Mouse (Mus musculus): Measurements from ENCODE around the gene Hspd1.
A peak's percentile ranks its signal among the peaks of the same experiment; 100 is the strongest.
"Not testable (repeated sequence)": the region's sequence is repeated elsewhere in the genome, so short reads cannot be mapped to it uniquely, and the experiment has no call there.

Gene Hspd1

DNA sequence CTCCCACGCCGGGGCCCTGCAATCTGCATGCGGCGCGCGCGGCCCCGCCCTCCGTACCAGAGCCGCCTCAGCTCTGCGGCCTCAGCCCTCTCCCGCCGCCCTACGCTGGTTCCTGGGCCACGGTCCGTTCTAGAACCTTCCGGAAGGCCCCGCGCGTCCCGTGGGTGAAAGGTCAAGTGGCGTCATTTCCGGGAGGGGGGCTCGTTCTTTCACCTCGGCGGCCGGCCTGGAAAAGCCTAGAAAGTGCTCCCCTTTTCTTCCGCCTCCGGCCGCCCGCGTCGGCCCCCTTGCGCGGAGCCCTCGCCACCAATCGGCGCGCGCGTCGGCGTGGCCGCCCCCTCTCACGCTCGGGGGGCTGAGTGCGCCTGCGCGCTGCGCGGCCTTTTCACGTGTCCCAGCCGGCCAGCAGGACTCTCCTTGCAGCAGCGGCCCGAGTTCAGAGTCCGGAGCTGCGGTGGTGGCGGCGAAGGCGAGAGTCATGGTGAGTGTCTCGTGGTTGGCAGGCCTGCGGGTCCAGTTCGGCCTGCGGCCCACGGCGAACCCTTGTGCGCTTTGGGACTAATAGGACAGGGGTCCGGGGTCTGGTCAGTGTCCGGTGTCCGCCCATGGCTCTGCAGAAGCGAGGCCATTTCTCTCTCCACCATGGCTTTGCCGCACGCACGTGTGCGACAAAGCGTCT, at the start of gene Hspd1, which contains the start of gene Hspe1:
Gene Hspd1, minus strand, starts transcription at position 312 of the 679 bp plus-strand sequence.
Gene Hspe1, plus strand, starts transcription at position 201 of the 679 bp plus-strand sequence.
- DNase-seq (ENCODE audit: low spot score): peak; percentile 98

DNA sequence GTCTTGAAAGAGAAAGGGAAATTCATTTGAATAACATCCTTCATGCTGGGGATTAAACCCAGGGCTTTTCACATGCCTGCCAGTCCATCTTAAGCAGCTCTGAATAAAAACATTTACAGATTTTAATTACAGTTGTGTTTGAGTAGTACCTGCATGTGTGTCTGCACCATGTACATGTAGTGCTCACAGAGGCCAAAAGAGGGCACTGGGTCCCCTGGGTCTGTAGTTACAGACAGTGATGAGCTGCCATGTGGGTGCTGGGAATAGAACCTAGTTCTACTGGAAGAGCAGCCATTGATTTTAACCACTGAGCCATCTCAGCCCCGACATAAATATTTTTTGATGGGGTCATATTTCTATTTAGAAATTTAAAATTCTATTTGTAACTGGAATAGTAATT, 47.8 kb upstream of the Hspd1 start:
- no peak for DNase-seq (ENCODE audit: low spot score)

DNA sequence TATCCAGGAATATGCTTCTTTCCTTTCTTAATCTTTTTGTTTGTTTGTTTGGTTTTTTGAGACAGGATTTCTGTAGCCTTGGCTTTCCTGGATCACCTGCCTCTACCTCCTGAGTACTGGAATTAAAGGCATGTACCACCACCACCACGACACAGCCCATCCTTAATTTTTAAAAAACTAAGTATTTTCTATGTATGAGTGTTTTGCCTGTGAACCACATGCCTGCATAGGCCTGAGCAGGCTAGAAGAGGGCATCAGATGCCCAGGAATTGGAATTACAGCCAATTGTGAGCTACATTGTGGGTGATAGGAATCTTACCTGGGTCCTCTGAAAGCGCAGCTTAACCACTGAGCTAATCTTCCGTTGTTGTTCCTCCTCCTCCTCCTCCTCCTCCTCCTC, 46.3 kb upstream of the Hspd1 start:
- no peak for DNase-seq (ENCODE audit: low spot score)

GRCm38 (mm10) chr1:55133173-55133572, 45.1 kb upstream of the Hspd1 start:
- DNase-seq (ENCODE audit: low spot score): no peak

GRCm38 (mm10) chr1:55132308-55132707, 44.3 kb upstream of the Hspd1 start:
- DNase-seq (ENCODE audit: low spot score): no peak

GRCm38 (mm10) chr1:55131424-55132014, 43.5 kb upstream of the Hspd1 start:
- peak; percentile 67 for DNase-seq (ENCODE audit: low spot score)

DNA sequence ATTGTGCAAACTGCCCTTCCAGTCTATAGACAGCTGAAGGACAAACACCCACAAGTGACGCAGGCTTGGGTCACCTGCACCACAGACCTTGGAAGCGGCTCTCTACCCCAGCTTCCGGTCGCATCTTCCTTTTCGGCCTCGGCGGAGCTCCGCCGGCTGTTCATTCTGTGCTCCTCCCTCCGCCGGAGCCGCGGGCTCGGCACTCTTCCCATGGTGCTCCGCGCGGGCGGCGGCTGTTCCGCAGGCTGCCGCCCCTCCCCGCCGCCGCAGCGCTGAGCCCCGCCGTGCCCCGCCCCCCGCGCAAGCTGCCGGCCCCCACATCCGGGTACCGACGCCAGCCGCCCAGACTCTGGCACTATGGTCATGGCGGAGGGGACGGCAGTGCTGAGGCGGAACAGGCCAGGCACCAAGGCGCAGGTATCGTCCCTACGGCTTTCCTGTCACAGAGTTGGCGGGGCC, 42.9 kb upstream of the Hspd1 start, which contains the start of gene Mob4:
Gene Mob4, plus strand, starts transcription at position 289 of the 459 bp plus-strand sequence.
- peak; percentile 98 for DNase-seq (ENCODE audit: low spot score)

DNA sequence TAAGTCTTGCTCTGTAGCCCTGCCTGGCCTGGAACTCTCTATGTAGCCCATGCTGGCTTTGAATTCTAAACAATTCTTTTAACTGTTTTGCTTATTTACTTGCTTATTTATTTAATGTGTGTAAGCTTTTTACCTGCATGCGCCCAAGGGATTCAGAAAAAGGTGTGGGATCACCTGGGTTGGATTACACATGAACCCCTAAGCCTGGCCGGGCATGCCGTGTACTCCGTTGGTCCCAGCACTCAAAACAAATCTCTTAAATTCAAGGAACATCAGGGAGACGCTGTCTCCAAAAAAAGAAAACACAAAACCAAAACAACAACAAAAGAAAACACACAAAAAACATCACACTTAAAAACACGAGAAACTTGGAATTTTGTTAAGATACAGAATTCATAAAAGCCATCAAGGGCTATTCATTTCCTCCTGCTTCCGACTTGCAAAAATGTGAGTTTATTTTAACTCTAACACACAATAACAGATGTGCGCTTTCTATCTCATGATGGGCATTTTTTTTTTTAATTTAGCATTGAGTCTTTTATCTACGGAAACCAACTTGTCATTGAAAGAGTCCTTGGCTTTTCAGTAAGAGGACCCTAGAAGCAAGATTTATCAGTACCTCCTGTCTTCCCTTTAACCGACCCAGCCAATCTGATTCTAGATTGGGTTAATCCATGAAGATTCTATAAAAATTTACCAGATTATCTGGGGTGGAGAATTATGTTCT, 42.3 kb upstream of the Hspd1 start:
- DNase-seq (ENCODE audit: low spot score): no peak

DNA sequence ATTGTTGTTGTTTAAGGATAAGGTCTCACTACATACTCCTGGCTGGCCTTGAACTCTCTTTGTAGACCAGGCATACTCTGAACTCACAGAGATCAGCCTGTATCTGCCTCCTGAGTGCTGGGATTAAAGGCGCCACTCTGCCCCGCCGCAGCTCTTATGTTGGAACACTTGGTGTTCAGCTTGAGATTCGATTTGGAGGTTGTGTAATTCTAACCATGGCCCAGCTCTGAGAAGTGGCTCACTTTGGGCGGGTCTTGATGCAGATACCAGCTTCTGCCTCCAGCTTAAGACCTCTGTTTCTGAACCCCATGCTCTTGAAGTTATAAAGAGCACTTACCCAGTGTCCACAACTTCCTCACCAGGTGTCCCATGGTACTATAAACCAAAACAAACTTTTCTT, 41.7 kb upstream of the Hspd1 start:
- no peak for DNase-seq (ENCODE audit: low spot score)

GRCm38 (mm10) chr1:55124136-55124535, 36.1 kb upstream of the Hspd1 start:
- not testable (repeated sequence) for DNase-seq (ENCODE audit: low spot score)

DNA sequence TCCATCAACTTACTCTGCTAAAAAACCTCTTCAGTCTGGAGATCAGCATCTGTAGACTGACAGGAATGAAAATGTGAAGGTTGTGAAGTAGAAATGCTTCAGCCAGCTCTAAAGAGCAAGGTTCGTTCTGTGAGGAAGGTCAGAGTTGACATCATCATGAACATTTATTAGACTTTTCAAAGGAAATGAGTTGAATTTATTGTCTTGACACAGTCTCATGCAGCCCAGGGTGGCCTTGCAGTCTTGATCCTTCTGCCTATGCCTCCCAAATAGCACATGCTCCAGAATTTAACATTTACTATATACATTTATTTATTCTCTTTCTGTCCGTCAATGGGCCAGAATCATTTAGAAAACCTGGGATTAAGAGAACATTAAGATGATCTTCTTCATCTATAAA, 35.5 kb upstream of the Hspd1 start:
- DNase-seq (ENCODE audit: low spot score): no peak

DNA sequence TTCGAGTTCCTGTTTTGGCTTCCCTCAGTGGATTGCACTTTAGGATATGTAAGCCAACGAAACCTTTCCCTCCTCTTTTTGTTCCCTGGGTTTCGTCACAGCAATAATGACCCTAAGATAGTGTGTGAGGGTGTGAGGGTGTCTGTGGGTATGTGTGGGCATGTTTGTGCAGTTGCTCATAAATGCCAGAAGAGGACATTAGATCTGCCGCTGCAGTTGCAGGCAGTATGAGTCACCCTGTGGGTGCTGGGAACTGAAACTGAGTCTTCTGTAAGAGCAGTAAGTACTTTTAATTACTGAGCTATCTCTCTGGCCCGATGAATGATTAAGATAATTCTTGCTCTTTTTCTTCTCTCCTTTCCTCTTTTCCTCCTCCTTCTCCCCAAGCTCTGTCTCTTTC, 35.0 kb upstream of the Hspd1 start:
- DNase-seq (ENCODE audit: low spot score): no peak

DNA sequence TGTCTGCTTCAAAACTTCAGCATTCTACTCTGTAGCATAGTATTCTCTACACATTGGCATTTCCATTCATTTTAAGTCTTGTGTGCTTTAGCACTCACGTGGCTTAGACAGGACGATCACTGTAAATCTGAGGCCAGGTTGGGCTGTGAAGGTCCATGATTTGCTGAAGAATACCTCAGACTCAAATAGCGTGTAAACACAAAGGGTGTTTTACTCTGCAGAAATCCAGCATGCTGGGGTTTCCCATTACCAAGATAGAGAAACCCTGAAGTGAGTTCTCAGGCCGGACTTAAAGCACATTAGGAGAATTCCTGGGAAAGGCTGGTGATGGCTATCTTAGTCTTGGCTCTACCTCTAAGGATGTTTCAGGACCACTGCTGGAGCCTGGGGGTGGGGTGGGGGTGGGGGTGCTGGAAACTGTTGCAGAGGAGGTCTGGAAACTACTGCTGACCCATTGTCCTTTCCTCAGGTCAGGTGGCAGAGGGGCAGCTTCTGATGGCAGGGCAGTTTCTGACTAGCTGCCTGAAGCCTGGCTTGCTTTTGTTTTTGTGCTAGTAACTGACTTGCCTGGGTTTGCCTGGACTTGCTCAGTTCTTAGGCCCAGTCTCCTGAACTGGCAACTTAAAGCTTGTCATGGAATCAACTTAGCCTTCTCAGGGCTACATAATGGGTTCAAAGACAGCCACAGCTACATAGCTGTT, 21.2 kb upstream of the Hspd1 start:
- DNase-seq (ENCODE audit: low spot score): no peak

DNA sequence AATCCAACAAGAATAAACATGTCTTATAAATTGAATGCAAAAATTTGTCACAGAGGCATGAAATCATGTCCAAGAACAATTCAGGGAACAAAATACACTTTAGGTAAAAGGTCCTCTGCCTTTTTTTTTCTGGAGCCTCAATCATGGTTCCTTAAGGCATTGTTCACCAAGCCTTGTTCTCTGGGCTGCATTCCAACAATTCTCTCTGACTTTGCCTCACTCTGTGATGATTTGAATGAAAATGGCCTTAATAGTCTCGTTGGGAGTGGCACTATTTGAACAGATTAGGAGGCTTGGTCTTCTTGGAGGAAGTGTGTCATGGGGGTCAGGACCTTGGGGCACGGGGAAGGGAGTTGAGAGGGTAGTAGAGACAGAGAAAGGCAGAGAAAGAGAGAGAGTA, 20.4 kb upstream of the Hspd1 start:
- no peak for DNase-seq (ENCODE audit: low spot score)

DNA sequence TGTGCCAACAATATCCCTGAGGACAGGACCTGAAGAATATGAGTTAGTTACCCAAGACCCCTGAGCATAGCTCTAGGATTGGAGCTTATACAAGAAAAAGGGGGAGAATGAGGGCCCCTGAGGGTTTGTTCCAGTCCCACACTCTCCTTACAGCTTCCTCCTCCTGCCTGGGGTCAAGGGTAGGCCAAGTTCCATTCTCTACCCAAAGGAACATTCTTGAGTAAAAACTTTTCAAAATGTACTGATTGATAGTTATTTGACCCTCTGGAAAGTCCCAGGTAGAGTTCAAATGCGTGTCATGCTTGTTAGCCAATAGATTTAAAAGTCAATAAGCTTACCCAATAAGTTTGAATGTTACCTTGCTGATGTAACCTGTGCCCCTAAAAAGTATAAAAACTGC, 19.6 kb upstream of the Hspd1 start:
- no peak for DNase-seq (ENCODE audit: low spot score)

GRCm38 (mm10) chr1:55106919-55107585, 19.0 kb upstream of the Hspd1 start:
- DNase-seq (ENCODE audit: low spot score): no peak

DNA sequence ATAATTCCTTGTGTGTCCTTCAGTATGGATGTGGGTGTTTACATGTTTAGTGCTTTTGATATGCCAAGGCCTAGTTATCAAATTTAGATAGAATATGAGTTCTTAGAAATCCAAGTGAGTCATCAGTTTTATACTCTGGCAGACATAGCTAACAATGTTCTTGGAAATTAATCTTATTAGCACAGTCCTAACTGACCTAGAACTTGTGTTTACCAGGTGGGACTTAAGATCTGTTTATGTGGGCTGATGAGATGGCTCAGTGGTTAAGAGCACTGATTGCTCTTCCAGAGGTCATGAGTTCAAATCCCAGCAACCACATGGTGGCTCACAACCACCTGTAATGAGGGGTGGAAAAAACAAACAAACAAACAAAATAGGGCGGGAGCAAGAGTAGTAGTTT, 4.4 kb upstream of the Hspd1 start:
- no peak for DNase-seq (ENCODE audit: low spot score)

GRCm38 (mm10) chr1:55092056-55092455, 4.0 kb upstream of the Hspd1 start:
- no peak for DNase-seq (ENCODE audit: low spot score)

DNA sequence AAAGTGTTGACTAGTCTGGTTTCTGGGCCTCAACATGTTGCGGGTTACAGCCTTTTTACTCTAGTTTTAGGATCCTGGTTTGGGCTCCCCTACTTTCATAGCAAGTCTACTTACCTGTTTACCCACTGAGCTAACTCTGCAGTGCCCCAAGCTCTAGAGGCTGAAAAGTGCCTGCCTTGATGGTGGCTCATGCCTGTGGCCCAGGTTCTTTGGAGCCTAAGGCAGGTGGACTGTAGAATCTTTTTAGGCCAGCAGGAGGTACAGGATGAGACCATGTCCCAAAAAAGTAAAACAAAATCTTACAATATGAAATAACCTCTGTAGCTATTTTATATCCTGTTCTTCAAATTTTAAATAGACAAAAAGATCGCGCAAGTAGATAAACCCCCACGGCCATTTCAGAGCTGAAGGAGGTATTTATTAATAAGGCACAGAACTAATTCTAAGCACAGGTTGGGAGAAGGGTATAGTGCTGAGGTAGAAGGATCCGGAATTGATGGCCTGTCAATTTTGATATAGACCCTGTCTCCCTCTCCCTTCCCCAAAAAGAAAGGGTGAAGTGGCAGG, 1.5 kb upstream of the Hspd1 start:
- DNase-seq (ENCODE audit: low spot score): no peak

- DNase-seq (ENCODE audit: low spot score): no peak
Observed at GRCm38 (mm10) chr1:55088611-55089497, 811 bp upstream of the Hspd1 start.
